Mouse (Mus musculus) ES-E14 (cell line): ENCODE data around the gene Mrpl45.

Experiments
- MAFK ChIP-seq: IDR thresholded peaks from 2 replicates; pipeline ENCODE4 v1.6.1; 2014; ENCODE audit warnings: mild to moderate bottlenecking, low read depth, low read length, inconsistent platforms; ENCODE audit not compliant: insufficient read depth
- ZC3H11A ChIP-seq: IDR thresholded peaks from 2 replicates; pipeline ENCODE4 v1.6.1; 2012; ENCODE audit warnings: low read depth, mild to moderate bottlenecking, inconsistent platforms, low read length, borderline replicate concordance
- ZNF384 ChIP-seq: IDR thresholded peaks from 2 replicates; pipeline ENCODE4 v1.6.1; 2012; ENCODE audit warnings: low read depth, low read length, inconsistent platforms

GRCm38 (mm10) chr11:97285852-97286775 is 29.4 kb upstream of the Mrpl45 start:
- TF ChIP-seq MAFK (no peak), ZNF384 (peak; percentile 56; the same call in 1 of the 2 replicates), ZC3H11A (no peak)
